Mouse (Mus musculus): ENCODE results near the gene Klhl5. TPM values are rescaled to one million over a fixed set of nuclear protein-coding genes. Genes with fewer than 3 reads are reported as not detected.

The Klhl5 gene
- total RNA-seq, 1 experiment: 5.0 TPM

DNA sequence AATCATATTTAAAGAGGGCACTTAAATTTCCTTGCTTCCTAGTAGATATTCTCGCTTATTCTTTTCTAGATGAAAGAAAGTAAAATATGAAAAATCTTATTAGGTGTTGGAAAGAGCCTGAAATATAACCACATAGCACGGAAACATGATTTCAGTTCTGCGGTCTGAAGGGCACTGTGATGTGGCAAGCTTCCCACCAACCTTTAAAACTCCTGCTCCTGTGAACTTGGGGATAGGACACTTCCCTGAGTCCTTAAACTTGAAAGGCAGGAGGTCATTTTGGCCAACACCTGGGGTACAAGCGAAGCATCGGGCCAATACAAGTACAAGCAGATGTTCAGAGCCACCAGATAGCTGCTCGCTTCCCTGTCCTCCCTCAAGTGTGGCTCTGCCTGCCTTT lies 42.4 kb downstream of the Klhl5 start:
- in situ Hi-C loops (cut with MboI; ENCODE audit: low sequenced_read_pairs in 2 of 2, unreplicated experiment in 2 of 2): no loop called here
- Histone ChIP-seq H3K4me3 (ENCODE audit: insufficient read depth in 1 of 2, low read depth in 1 of 2, low read length in 2 of 2, poor library complexity in 1 of 2, severe bottlenecking in 1 of 2) (no peak overlapping the region), H3K9ac (ENCODE audit: insufficient read depth, low read depth, low read length, poor library complexity, severe bottlenecking) (no peak overlapping the region), H3K27ac (ENCODE audit: insufficient read depth, low read depth, low read length, poor library complexity, severe bottlenecking) (no peak overlapping the region), H3K4me1 (ENCODE audit: control insufficient read depth in 2 of 2, insufficient read depth in 2 of 2, low read length in 2 of 2, poor library complexity in 1 of 2) (no peaks in the 10 kb centered on the region), H3K36me3 (ENCODE audit: control insufficient read depth, insufficient read depth, low read length, poor library complexity, severe bottlenecking) (no peaks in the 10 kb centered on the region), H3K9me3 (ENCODE audit: control insufficient read depth, insufficient read depth, low read depth, low read length) (no peaks in the 10 kb centered on the region)
- no peak for TF ChIP-seq MAFK (IDR thresholded peaks at IDR 0.05; ENCODE audit: insufficient read depth, low read depth, low read length)
- TF ChIP-seq ZNF384 (IDR thresholded peaks at IDR 0.05; ENCODE audit: low read depth, low read length): no peak
- TF ChIP-seq ZC3H11A (IDR thresholded peaks at IDR 0.05; ENCODE audit: borderline replicate concordance, low read depth, low read length): no peak
- no peak for TF ChIP-seq CHD2 (IDR thresholded peaks at IDR 0.05; ENCODE audit: low read depth, low read length)
- no peak for TF ChIP-seq HCFC1 (IDR thresholded peaks at IDR 0.05; ENCODE audit: borderline replicate concordance, insufficient read depth, low read length)
- DNase-seq (ENCODE audit: low read depth, low spot score): no peak

DNA sequence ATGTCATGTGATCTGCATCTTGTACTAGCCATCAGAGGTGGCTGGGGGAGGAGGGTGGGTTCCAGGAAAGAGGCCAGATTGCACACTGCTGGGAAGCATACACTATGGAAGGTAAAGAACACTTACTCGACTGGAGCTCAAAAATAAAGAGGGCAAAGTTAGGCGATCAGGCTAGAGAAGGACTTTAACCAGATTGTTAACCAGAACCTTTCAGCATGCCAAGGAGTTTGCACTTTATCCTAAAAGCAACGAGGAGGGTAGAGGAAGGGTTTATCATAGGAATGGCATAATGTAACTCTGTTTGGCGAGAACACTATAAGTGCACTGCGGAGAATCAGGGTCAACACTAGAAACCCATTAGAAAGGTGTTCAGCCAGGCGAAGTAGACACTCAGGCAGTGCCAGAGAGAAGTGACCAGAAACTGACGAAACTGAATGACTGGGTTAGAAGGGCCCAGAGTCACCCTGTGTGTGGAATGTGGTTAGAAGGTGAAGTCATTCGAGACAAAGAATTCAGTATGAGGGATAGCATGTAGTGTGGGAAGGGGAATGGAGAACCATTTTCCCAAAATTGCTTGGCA lies 43.1 kb downstream of the Klhl5 start:
- Histone ChIP-seq H3K9ac (ENCODE audit: insufficient read depth, low read depth, low read length, poor library complexity, severe bottlenecking) (no peak overlapping the region), H3K9me3 (ENCODE audit: control insufficient read depth, insufficient read depth, low read depth, low read length) (no peaks in the 10 kb centered on the region), H3K36me3 (ENCODE audit: control insufficient read depth, insufficient read depth, low read length, poor library complexity, severe bottlenecking) (no peaks in the 10 kb centered on the region), H3K4me1 (ENCODE audit: control insufficient read depth in 2 of 2, insufficient read depth in 2 of 2, low read length in 2 of 2, poor library complexity in 1 of 2) (no peaks in the 10 kb centered on the region), H3K27ac (ENCODE audit: insufficient read depth, low read depth, low read length, poor library complexity, severe bottlenecking) (no peak overlapping the region), H3K4me3 (ENCODE audit: insufficient read depth in 1 of 2, low read depth in 1 of 2, low read length in 2 of 2, poor library complexity in 1 of 2, severe bottlenecking in 1 of 2) (no peak overlapping the region)
- in situ Hi-C loops (cut with MboI; ENCODE audit: low sequenced_read_pairs in 2 of 2, unreplicated experiment in 2 of 2): no loop called here
- no peak for DNase-seq (ENCODE audit: low read depth, low spot score)
- TF ChIP-seq ZC3H11A (IDR thresholded peaks at IDR 0.05; ENCODE audit: borderline replicate concordance, low read depth, low read length) (no peak), HCFC1 (IDR thresholded peaks at IDR 0.05; ENCODE audit: borderline replicate concordance, insufficient read depth, low read length) (no peak), MAFK (IDR thresholded peaks at IDR 0.05; ENCODE audit: insufficient read depth, low read depth, low read length) (no peak), ZNF384 (IDR thresholded peaks at IDR 0.05; ENCODE audit: low read depth, low read length) (no peak), CHD2 (IDR thresholded peaks at IDR 0.05; ENCODE audit: low read depth, low read length) (no peak)

DNA sequence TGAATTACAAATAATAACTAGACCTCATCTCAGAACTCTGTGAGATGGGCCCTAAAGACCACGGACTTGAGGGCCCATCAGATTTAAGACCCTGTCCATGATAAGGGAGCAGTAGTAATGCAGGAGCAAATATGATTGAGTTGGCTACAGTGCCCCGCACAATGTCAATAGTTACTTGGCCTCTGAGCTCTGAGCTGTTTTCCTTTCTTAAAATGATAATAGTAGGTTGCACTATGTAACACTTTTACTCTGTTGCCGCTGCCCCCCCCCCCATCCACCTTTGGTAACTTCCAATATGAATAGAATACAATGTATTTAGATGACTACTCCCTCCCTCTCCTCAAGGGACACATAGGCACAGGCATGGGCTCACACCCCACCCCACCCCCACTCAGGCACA lies 43.9 kb downstream of the Klhl5 start:
- no peak overlapping the region for H3K4me3 ChIP-seq (ENCODE audit: insufficient read depth in 1 of 2, low read depth in 1 of 2, low read length in 2 of 2, poor library complexity in 1 of 2, severe bottlenecking in 1 of 2)
- H3K36me3 ChIP-seq (ENCODE audit: control insufficient read depth, insufficient read depth, low read length, poor library complexity, severe bottlenecking): no peaks in the 10 kb centered on the region
- DNase-seq (ENCODE audit: low read depth, low spot score): no peak
- in situ Hi-C loops (cut with MboI; ENCODE audit: low sequenced_read_pairs in 2 of 2, unreplicated experiment in 2 of 2): no loop called here
- H3K9ac ChIP-seq (ENCODE audit: insufficient read depth, low read depth, low read length, poor library complexity, severe bottlenecking): no peak overlapping the region
- H3K27ac ChIP-seq (ENCODE audit: insufficient read depth, low read depth, low read length, poor library complexity, severe bottlenecking): no peak overlapping the region
- TF ChIP-seq ZC3H11A (IDR thresholded peaks at IDR 0.05; ENCODE audit: borderline replicate concordance, low read depth, low read length): no peak
- no peak for TF ChIP-seq CHD2 (IDR thresholded peaks at IDR 0.05; ENCODE audit: low read depth, low read length)
- TF ChIP-seq ZNF384 (IDR thresholded peaks at IDR 0.05; ENCODE audit: low read depth, low read length): no peak
- no peak for TF ChIP-seq MAFK (IDR thresholded peaks at IDR 0.05; ENCODE audit: insufficient read depth, low read depth, low read length)
- no peak for TF ChIP-seq HCFC1 (IDR thresholded peaks at IDR 0.05; ENCODE audit: borderline replicate concordance, insufficient read depth, low read length)
- H3K9me3 ChIP-seq (ENCODE audit: control insufficient read depth, insufficient read depth, low read depth, low read length): no peaks in the 10 kb centered on the region
- H3K4me1 ChIP-seq (ENCODE audit: control insufficient read depth in 2 of 2, insufficient read depth in 2 of 2, low read length in 2 of 2, poor library complexity in 1 of 2): no peaks in the 10 kb centered on the region

DNA sequence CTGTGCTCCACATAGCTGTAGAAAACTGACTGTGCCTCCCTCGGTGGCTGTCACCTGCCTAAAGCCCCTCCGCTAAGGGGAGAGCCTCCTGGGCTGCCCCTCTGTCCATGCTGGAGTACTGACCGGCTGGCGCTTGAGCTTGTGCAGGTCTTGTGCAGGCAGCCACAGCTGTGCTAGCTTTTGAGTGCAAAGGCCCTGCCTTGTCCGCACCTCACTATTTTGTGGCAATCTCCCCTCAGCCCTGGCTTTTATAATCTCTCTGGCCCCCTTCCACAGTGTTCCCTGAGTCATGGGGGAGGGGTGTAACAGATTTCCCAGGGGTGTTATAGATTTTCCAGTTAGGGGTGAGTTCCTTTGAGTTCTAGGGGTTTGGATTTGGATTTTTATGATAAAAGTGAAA lies 44.4 kb downstream of the Klhl5 start:
- Histone ChIP-seq H3K27ac (ENCODE audit: insufficient read depth, low read depth, low read length, poor library complexity, severe bottlenecking) (no peak overlapping the region), H3K4me1 (ENCODE audit: control insufficient read depth in 2 of 2, insufficient read depth in 2 of 2, low read length in 2 of 2, poor library complexity in 1 of 2) (no peaks in the 10 kb centered on the region)
- no peak for DNase-seq (ENCODE audit: low read depth, low spot score)

DNA sequence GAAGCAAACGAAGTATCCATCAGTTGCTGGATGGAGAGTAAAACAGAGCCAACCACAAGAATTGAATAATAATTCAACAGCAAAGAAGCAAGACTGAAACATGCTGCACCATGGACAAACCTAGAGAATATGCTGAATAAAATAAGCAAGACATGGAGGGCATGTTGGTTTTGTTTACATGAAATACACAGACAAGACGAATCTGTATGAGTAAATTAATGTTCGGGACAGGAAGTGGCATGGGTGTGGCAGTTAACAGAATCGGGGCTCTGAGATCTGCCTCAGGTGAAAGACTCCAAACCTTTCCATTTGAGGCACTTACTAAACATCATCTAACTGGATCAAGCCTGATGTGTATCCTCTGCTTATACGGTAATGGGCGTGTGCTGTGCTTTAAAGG lies 46.9 kb downstream of the Klhl5 start:
- Histone ChIP-seq H3K4me3 (ENCODE audit: insufficient read depth in 1 of 2, low read depth in 1 of 2, low read length in 2 of 2, poor library complexity in 1 of 2, severe bottlenecking in 1 of 2) (no peak overlapping the region), H3K9ac (ENCODE audit: insufficient read depth, low read depth, low read length, poor library complexity, severe bottlenecking) (no peak overlapping the region), H3K4me1 (ENCODE audit: control insufficient read depth in 2 of 2, insufficient read depth in 2 of 2, low read length in 2 of 2, poor library complexity in 1 of 2) (peaks cover 0 to 3% of the 10 kb centered on the region in 2 experiments; a peak in 2 of 4 replicates), H3K36me3 (ENCODE audit: control insufficient read depth, insufficient read depth, low read length, poor library complexity, severe bottlenecking) (no peaks in the 10 kb centered on the region), H3K9me3 (ENCODE audit: control insufficient read depth, insufficient read depth, low read depth, low read length) (no peaks in the 10 kb centered on the region), H3K27ac (ENCODE audit: insufficient read depth, low read depth, low read length, poor library complexity, severe bottlenecking) (no peak overlapping the region)
- in situ Hi-C loops (cut with MboI; ENCODE audit: low sequenced_read_pairs in 2 of 2, unreplicated experiment in 2 of 2): no loop called here
- TF ChIP-seq ZC3H11A (IDR thresholded peaks at IDR 0.05; ENCODE audit: borderline replicate concordance, low read depth, low read length) (no peak), CHD2 (IDR thresholded peaks at IDR 0.05; ENCODE audit: low read depth, low read length) (no peak), MAFK (IDR thresholded peaks at IDR 0.05; ENCODE audit: insufficient read depth, low read depth, low read length) (no peak), HCFC1 (IDR thresholded peaks at IDR 0.05; ENCODE audit: borderline replicate concordance, insufficient read depth, low read length) (no peak), ZNF384 (IDR thresholded peaks at IDR 0.05; ENCODE audit: low read depth, low read length) (no peak)
- DNase-seq (ENCODE audit: low read depth, low spot score): no peak

More for the DNA sequence above, 44.4 kb downstream of the Klhl5 start:
- in situ Hi-C loops (cut with MboI; ENCODE audit: low sequenced_read_pairs in 2 of 2, unreplicated experiment in 2 of 2): no loop called here
- H3K36me3 ChIP-seq (ENCODE audit: control insufficient read depth, insufficient read depth, low read length, poor library complexity, severe bottlenecking): no peaks in the 10 kb centered on the region
- no peak overlapping the region for H3K9ac ChIP-seq (ENCODE audit: insufficient read depth, low read depth, low read length, poor library complexity, severe bottlenecking)
- no peaks in the 10 kb centered on the region for H3K9me3 ChIP-seq (ENCODE audit: control insufficient read depth, insufficient read depth, low read depth, low read length)
- no peak for TF ChIP-seq ZC3H11A (IDR thresholded peaks at IDR 0.05; ENCODE audit: borderline replicate concordance, low read depth, low read length)
- TF ChIP-seq MAFK (IDR thresholded peaks at IDR 0.05; ENCODE audit: insufficient read depth, low read depth, low read length): no peak
- H3K4me3 ChIP-seq (ENCODE audit: insufficient read depth in 1 of 2, low read depth in 1 of 2, low read length in 2 of 2, poor library complexity in 1 of 2, severe bottlenecking in 1 of 2): no peak overlapping the region

Data from ES-E14 (cell line).